In genomic region chr3:141735285-141735684, GRCm38 (mm10) we compare ENCODE assay signal across 19 mouse cellular contexts.
"Had no signal": no experiment of that assay in that cellular context is flagged by ENCODE, and none has a peak within 500 bp of the region (broad histone marks: within the 10 kb centered on the region; RNA-seq: fewer than 3 reads in every experiment).

No protein-coding gene starts in this region.

- DNase-seq: lung, adult 18-20 months; lung, embryonic 14.5 days; lung, postnatal 14 days; lung, postnatal 4 days; midbrain, embryonic 14.5 days; retina, postnatal 1 day; right cerebral cortex, postnatal 25 days; right cerebral cortex, postnatal 4 days; spleen, adult 18-20 months; thymus, adult 2 months; thymus, postnatal 25 days; thymus, postnatal 4 days had no signal

- H3K9ac ChIP-seq: liver, embryonic 14.5 days; lung, embryonic 14.5 days; midbrain, embryonic 12.5 days; neural tube, embryonic 13.5 days; neural tube, embryonic 15.5 days had no signal

- H3K27ac ChIP-seq: liver, embryonic 14.5 days; midbrain, embryonic 10.5 days; midbrain, embryonic 12.5 days; neural tube, embryonic 13.5 days; neural tube, embryonic 15.5 days had no signal

- H3K4me2 ChIP-seq: lung, embryonic 14.5 days; midbrain, embryonic 12.5 days; neural tube, embryonic 13.5 days; neural tube, embryonic 15.5 days had no signal

- H3K9me3 ChIP-seq: midbrain, embryonic 10.5 days; midbrain, embryonic 12.5 days; neural tube, embryonic 13.5 days; neural tube, embryonic 15.5 days had no signal

- H3K27me3 ChIP-seq: midbrain, embryonic 12.5 days; neural tube, embryonic 13.5 days; neural tube, embryonic 15.5 days had no signal

- H3K4me1 ChIP-seq: midbrain, embryonic 10.5 days; midbrain, embryonic 12.5 days; neural tube, embryonic 15.5 days had no signal

- H3K36me3 ChIP-seq: midbrain, embryonic 10.5 days; midbrain, embryonic 12.5 days; neural tube, embryonic 13.5 days; neural tube, embryonic 15.5 days had no signal

- H3K4me3 ChIP-seq: midbrain, embryonic 10.5 days; midbrain, embryonic 12.5 days; myocyte; neural tube, embryonic 13.5 days; neural tube, embryonic 15.5 days had no signal

- ATAC-seq: midbrain, embryonic 16.5 days had no signal
